Mouse (Mus musculus) cerebellum, adult (tissue): ENCODE data around the gene Aldh1l1.

Experiments used
- ATAC-seq: cut with Nextera tagmentation; 2 replicates; pipeline ENCODE4 v1.9.2; 2017; ENCODE audit warnings: mild to moderate bottlenecking, moderate library complexity, mixed read lengths; ENCODE audit not compliant: insufficient number of reproducible peaks, low FRiP score, low TSS enrichment

Aldh1l1 gene

GRCm38 (mm10) chr6:90505906-90506305 is 19.7 kb downstream of the Aldh1l1 start:
- ATAC-seq, result no peak

GRCm38 (mm10) chr6:90506673-90507311 is 20.6 kb downstream of the Aldh1l1 start:
- peak; percentile 81 for ATAC-seq

DNA sequence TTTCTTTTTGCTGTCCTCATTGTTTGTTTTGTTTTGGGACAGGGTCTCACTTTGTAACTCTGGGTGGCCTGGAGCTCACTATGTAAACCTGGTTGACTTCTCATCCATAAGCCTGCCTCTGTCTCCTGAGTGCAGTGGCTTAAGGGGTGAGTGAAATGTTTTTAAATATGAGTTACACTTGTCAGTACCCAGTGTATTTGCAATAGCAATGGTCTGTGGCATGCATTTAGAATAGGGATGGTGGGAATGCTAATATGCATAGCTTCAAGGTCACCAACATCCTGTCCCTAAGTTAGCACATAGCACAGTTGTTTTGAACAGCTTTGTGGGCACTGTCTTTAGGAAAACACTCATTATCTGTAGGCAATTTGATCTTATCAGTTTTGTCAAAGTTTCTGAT is 21.2 kb downstream of the Aldh1l1 start:
- ATAC-seq, result no peak

- no peak for ATAC-seq
Measured at GRCm38 (mm10) chr6:90508197-90508624, 22.0 kb downstream of the Aldh1l1 start.

GRCm38 (mm10) chr6:90509085-90509484 is 22.9 kb downstream of the Aldh1l1 start:
- ATAC-seq, result no peak

GRCm38 (mm10) chr6:90512416-90512815 is 26.2 kb downstream of the Aldh1l1 start:
- ATAC-seq, result no peak

- ATAC-seq, result no peak
Measured at GRCm38 (mm10) chr6:90513074-90513856, 27.0 kb downstream of the Aldh1l1 start.

GRCm38 (mm10) chr6:90514369-90514768 is 28.1 kb downstream of the Aldh1l1 start:
- ATAC-seq, result no peak

- ATAC-seq, result peak; percentile 92
Measured at GRCm38 (mm10) chr6:90514883-90515405, 28.7 kb downstream of the Aldh1l1 start.

DNA sequence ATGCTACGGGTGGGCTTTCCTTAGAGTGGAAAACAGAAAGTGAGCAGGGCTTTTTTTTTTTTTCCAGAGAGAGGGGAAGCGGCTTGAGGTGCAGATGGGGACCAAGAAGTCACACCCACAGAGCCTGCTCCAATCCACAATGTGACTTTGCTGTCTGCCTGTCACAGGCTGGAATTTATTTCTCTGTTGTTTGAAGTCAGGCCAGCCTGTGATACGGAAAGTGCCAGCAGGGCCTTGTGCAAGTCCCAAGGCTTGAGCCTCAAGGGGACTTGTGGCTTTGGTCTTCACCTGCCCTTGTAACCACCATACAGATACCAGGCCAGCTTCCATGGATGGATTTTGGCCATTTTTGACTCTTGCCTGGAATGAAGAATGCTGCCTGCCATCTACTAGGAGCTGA is 32.7 kb downstream of the Aldh1l1 start:
- ATAC-seq, result no peak

DNA sequence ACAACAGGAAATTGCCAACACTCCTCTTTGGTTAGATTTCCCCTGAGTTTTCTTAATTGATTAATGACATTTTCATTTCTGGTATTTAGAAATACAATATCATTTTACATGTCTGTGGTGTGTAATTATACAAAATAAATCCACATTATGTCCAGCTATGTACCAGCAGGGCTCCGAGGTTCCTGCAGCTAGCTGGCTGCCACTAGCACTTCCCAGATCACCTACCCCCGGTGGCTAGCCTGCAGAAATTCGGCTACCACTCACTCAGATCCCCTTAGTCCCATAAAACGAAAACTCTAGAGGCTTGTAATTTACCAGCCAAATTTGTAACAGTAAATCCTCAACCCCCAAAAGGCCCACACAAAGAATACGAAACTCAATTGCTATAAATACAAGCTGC is 33.1 kb downstream of the Aldh1l1 start:
- ATAC-seq, result no peak

- ATAC-seq, result no peak
Measured at GRCm38 (mm10) chr6:90526406-90526805, 40.2 kb downstream of the Aldh1l1 start.

- no peak for ATAC-seq
Measured at GRCm38 (mm10) chr6:90529461-90530046, 43.3 kb downstream of the Aldh1l1 start.

DNA sequence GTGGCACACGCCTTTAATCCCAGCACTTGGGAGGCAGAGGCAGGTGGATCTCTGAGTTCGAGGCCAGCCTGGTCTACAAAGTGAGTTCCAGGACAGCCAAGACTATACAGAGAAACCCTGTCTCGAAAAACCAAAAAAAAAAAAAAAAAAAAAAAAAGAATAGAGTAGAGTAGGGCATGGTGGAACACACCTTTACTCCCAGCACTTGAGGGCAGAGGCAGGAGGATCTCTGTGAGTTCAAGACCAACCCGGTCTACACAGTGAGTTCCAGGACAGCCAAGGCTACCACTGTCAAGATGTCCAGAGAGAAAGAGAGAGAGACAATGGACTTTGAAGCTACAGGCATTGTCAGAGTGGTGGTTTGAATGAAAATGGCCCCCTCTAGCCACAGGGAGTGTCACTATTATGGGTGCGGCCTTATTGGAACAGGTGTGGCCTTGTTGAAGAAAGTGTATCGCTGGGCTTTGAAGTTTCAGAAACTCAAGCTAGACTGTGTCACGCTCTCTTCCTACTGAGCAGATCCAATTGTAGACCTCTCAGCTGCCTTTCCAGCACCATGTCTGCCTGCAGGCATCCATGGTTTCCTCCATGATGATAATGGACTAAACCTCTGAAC is 46.5 kb downstream of the Aldh1l1 start:
- ATAC-seq, result no peak

- ATAC-seq, result no peak
Measured at GRCm38 (mm10) chr6:90533505-90533904, 47.3 kb downstream of the Aldh1l1 start.

GRCm38 (mm10) chr6:90534701-90535475 is 48.7 kb downstream of the Aldh1l1 start:
- peak; percentile 71 for ATAC-seq

GRCm38 (mm10) chr6:90536824-90537223 is 50.6 kb downstream of the Aldh1l1 start:
- no peak for ATAC-seq

DNA sequence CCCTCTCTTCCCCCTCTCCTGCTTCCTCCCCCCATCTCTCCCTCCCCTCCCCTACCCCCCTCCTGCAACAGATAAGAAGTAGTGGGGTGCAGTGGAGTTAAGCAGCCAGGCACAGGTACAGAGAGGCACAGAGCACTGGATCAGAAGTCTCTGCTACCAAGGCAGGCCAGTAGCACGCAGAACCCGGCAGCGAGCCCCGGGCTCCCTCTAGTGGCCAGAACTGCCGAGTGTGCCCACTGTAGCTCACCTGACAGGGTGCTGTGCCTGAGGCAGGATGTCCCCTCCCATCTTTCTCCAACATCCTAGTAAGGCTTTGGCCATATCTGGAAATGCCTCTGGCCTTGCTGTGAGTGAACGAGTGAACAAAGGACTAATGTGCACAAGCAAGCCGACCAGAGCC is 51.7 kb downstream of the Aldh1l1 start:
- peak; percentile 75 for ATAC-seq

DNA sequence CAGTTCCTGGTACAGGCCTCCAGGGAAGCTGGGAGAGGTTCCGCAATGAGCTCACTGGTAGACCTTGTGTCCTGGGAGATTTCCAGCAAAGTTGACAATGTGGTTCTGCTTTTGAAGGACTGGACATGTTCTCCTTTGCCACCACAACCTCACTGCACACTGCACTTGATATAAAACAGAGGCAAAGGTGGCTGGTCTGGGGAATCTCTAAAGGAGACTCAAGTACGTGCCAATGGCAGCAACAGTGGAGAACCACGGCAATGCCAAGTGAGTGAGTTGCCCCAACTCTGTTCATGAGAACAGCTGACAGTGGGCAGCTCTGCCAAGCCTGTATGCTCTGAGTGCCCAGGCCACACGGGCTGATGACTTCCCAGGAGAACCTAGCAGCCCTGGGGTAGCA is 53.0 kb downstream of the Aldh1l1 start:
- no peak for ATAC-seq

DNA sequence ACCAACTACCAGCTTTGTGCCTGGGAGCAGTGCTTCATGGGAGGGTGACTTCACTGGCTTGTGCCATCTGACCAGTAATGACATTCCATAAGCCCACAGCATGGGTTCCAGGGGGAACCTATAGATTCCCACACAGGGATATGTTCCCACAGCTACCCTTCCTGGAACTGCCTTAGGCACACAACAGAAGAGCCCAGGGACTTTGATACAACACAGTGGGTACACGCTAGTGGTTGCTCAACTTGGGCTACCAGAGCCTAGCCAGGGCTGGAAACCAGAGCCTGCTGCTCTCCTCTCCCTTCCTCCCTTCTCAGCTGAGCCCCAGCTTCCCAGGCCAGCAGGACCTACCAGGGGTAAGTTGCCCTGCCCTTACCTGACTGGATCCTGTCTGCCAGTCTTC is 54.3 kb downstream of the Aldh1l1 start:
- ATAC-seq, result no peak
